Mouse (Mus musculus) gonadal fat pad, adult 2 months (tissue): ENCODE data around the gene Mettl21a. TPM values are rescaled to one million over a fixed set of nuclear protein-coding genes. Genes with fewer than 3 reads are reported as not detected.
"Not testable (repeated sequence)": the region's sequence is repeated elsewhere in the genome, so short reads cannot be mapped to it uniquely, and the experiment has no call there.

Source experiments
- DNase-seq: peaks from one replicate; pipeline ENCODE4 v3.0.0-alpha.2; 2012; ENCODE audit warnings: low read depth
- polyA plus RNA-seq: library from polyadenylated mRNA; depleted of rRNA; stranded (reverse); fragments of >200 nt; gene quantifications from 2 replicates; pipeline ENCODE4 v1.2.3, GENCODE M21; 2012; rRNA removed

The Mettl21a gene
- 18.2 and 19.5 TPM in 2 replicates for polyA plus RNA-seq

DNA sequence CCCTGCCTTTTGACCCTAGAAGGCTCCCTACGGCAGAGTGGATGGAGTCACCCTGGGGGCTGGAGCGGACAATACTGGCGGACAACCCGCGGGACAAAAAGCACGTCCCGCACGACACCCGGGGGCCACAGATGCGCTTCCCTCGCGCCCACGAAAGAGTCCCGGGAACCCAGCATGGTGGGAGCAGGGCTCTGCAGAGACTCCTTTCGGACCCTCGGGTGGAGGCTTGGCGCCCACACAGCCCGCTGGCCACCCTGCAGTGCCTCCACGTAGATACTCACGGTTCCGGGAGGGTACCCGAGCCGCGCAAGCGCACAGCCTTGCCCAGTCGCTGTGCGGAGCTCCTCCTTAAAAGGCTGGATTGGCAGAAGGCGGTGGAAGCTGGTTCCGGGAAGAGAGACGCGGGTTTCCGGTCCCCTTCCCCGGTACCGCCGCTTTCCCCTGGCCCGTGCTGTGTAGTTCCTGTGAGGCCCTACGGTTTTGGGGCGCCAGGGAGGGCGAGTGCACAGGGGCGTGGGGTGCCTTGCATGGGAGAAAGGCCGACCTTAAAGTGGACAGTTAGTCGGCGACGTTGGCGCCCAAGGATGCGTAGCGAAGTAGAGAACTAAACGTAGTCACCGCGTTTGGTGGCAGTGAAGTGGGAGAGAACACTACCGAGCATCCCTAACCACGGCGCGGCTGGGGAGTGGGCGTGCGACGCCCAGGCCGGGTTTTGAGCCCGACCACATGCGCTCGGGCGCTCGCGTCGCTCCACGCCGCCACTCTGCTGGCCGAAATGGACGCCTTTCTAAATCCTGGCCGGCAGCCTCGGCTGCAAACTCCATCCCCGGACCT is at the start of gene Mettl21a:
Gene Mettl21a, minus strand, starts transcription at position 362 of the 834 bp plus-strand sequence.
- DNase-seq = no peak

GRCm38 (mm10) chr1:64658876-64659275 is 41.8 kb upstream of the Mettl21a start:
- DNase-seq = no peak

- DNase-seq = no peak
Observed at GRCm38 (mm10) chr1:64656423-64657129, 39.5 kb upstream of the Mettl21a start.

GRCm38 (mm10) chr1:64655415-64655814 is 38.4 kb upstream of the Mettl21a start:
- DNase-seq = no peak

DNA sequence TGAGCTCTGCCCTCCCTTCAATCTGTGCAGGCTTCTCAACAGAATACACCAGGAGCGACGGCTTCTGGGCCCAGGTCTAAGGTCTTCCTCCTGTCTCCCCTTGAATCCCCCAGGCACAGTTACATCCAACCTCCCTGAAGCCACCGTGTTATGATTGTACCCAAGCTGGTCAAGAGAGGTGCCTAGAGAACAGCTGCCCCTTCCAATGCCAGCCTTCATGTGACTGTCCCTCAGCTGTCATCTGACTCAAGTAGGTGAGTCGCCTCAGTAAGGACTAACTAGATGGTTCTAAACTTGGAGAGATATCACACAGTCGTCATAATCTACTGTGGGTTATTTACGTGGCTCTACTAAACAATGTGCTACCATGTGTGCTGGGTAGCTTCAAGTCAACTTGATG is 36.7 kb upstream of the Mettl21a start:
- DNase-seq = no peak

DNA sequence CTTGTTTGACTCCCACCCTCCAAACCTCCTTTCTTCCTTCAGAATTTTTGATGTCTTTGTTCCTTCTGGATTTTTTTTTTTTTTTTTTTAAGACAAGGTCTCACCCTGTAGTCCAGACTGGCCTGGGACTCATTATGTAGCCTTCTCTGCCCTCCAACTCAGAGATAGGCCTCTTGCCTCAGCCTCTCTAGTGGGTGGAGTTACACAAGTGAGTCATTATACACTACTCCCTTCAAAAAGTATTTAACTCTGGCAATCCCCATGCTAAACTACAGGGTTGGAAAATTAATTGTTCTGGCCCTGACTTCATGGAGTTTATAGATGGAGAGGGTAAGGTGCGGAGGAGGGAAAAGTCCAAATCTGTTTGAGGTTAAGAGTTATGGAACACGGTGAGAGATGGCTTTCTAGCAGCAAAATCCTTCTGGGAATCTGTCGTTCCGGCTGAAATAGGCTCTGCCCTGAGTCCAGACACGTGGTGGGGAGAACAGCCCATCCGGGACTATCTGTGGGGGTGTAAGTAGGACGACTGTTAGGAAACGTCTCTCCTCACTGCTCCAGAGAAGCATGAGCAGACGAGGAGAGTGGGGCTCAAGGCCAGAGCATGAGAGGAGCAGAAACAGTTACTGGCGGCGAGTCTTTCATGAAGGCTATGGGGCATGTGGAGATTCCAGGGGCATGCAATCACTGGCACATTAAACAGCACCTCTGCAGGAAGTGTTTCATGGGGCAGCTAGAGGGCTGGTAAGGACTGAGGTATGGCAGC is 32.5 kb upstream of the Mettl21a start:
- no peak for DNase-seq

- no peak for DNase-seq
Observed at GRCm38 (mm10) chr1:64644513-64644912, 27.5 kb upstream of the Mettl21a start.

- not testable (repeated sequence) for DNase-seq
Observed at GRCm38 (mm10) chr1:64642541-64642940, 25.5 kb upstream of the Mettl21a start.

DNA sequence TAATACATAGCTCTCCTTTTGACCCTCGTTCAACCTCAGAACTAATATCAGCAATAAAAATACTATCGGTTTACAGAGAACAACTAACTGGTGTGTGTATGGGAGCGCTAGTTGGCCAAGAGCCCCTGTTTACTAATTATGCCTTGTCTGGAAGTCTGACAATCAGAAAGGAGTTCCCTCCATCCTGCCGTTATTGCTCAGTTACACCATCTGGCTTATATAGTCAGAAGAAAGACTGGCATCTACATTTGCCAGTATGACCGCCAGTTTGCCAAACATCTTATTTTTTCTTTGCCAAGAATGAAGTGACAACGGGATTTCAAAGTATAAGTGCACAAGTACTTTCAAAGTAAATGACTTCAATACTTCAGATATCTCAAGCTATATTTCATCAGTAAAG is 24.0 kb upstream of the Mettl21a start:
- DNase-seq = no peak

DNA sequence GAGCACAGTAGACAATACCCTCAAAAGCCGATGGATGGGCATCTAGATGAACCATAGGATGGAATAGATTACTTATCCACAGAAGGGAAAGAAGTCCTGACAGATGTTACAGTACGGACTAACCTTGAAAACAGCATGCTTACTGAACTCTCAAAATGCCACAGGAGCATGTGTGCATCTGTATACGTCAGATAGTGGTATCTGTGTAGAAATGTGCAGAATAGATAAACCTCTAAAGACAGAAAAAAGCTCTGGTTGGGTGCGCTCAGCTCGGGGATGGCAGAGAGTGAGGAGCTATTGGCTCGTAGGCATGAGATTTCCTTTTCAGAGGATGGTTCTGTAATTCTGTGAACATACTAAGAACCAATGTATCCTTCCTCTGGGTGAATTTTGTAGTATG is 22.2 kb upstream of the Mettl21a start:
- DNase-seq = no peak

DNA sequence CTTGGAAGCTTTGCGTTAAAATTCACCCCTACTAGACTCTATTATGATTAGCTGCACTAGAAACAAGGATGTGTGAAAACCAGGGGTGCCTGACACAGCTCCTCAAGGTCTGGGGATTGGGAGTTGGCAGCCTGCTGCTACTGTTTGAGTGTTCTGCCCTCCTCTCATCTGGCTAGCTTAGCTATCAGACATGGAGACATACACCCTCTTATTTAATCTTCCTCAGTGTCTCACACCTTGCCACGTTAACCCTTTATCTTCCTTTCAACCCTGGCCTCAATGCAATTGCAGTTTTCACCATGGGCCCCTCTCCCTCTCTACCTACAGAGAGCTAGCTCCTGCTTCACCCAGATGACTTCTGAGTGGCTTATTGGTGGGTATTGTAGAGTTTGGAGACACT is 18.6 kb upstream of the Mettl21a start:
- no peak for DNase-seq

GRCm38 (mm10) chr1:64633237-64633636 is 16.2 kb upstream of the Mettl21a start:
- no peak for DNase-seq

DNA sequence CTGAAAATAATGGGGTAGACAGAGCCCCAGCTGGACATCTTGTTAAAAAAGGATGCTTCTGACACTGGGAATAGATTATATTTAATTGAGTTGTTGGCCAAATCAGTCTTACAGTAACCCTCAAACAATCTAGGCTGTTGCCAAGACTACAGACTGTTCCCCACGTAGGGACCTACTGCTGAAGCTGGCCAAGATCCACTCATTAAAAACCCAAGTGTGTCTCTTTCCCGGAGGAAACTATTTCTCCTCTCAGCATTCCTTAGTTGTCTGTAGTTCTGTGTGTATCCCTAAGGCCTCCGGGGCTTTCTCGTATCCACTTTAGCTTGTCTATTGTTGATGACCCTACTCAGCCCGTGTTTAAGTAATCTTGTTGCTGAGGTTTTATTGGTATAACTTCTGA is 14.5 kb upstream of the Mettl21a start:
- no peak for DNase-seq

- DNase-seq = no peak
Observed at GRCm38 (mm10) chr1:64625214-64625613, 8.2 kb upstream of the Mettl21a start.

DNA sequence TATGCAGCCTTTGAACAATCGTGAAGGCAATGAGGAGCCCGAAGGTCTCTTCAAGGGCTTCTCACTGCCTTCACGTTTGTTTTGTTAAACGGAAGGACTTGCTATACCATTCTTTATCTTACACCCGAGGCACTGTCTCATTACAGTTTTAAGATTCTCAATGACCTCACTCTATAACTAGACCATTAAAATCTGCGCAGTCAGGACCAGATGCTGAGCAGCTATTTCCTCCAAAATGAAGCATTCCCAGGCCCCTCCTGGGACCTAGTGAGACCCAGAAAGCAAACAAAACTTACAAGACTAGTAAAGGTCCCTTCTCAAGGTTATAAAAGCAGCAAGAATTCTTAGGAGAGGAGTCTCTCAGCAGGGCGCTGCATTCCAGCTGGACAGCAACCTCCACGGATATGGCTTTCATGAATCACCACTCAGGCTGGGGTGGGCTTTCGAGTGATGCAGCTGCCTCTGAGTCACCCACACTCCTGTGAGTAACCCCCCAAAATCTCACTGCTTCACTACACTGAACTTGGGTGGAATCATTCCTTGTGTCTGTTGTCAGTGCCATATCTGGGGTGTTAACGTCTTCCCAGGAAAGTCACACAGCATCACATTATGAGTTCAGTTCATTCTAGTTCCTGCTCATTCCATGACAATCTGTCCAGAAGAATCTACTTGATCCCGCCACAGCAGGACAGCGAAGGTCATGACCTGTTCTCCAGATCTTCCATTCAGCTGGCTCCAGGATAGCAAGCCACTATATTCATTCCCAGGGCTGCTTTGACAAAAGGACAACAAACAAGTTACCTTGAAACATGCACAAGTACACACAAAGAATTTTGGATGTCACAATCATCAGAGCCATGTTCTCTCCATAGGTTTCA is 6.8 kb upstream of the Mettl21a start:
- DNase-seq = no peak

- no peak for DNase-seq
Observed at GRCm38 (mm10) chr1:64621116-64621515, 4.1 kb upstream of the Mettl21a start.

DNA sequence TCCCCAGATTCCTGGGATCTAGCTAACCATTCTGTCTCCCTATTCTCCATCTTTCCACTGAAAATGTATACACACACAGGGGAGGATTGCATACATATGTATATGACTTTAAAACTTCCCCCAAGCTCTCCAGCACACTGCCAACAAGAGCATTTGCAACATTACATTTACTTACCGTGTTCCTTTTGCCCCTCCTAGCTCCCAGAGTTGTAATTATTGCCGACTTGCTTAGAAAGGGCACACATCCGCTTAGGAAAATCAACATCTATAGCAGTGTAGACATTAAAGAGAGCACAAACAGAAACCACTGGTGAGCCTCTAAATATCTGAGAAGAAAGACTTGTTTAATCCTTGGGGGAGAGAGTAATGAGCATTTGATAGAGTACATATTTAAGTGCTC is 1.2 kb upstream of the Mettl21a start:
- DNase-seq = no peak

GRCm38 (mm10) chr1:64617715-64617984 is 608 bp upstream of the Mettl21a start:
- no peak for DNase-seq

- DNase-seq = no peak
Observed at GRCm38 (mm10) chr1:64616531-64616880, 536 bp downstream of the Mettl21a start.

GRCm38 (mm10) chr1:64616076-64616475 is 966 bp downstream of the Mettl21a start:
- no peak for DNase-seq

DNA sequence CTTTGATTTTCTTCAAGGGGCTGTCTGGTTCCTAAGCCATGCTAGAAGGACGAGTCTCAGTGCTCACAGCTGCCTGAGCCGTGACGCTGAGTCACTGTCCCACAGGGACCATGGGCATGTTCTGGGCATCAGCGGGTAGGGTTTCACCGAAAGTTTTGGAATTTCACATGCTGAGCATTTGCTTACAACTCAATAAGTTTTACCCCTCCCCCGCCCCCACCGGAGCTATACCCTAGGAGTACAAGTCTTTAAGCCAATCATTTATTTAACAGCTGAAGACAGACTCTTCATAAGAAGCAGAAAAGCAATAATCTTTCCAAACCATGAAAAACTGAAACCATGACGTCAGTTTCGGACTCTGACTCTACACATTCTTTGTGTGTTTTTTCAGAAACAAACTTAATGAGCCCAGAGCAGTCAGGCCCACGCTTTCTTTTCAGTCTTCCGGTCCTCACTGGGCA is 1.5 kb downstream of the Mettl21a start:
- DNase-seq = no peak
